Mouse (Mus musculus): ENCODE results near the gene Scgb1b18.
"Not testable (repeated sequence)": the region's sequence is repeated elsewhere in the genome, so short reads cannot be mapped to it uniquely, and the experiment has no call there.

GRCm38 (mm10) chr7:33185268-33185667, at the start of gene Scgb1b18:
- TF ChIP-seq CTCF (IDR thresholded peaks at IDR 0.05; ENCODE audit: borderline replicate concordance, insufficient read depth, low read length); POLR2A (IDR thresholded peaks at IDR 0.05; ENCODE audit: low read depth, low read length): not testable (repeated sequence)

Measured in embryonic fibroblast, embryonic 13.5 days (primary cell).